Mouse (Mus musculus) limb, embryonic 12.5 days (tissue): ENCODE results near the gene Gga3. TPM values are rescaled to one million over a fixed set of nuclear protein-coding genes. Genes with fewer than 3 reads are reported as not detected.

Experiments
- ATAC-seq: fragments of 200-750 bp; cut with Nextera tagmentation; 2 replicates; pipeline ENCODE4 v1.8.0; 2017; ENCODE audit warnings: low read depth, moderate TSS enrichment; ENCODE audit not compliant: insufficient number of reproducible peaks, insufficient read depth, low FRiP score, low TSS enrichment
- H3K27ac ChIP-seq: fragments of 300-500 bp; sonication (generic); 2 replicates; pipeline ENCODE4 v1.5.1; 2016; ENCODE audit warnings: mild to moderate bottlenecking, moderate library complexity
- H3K27me3 ChIP-seq: fragments of 300-500 bp; sonication (generic); 2 replicates; pipeline ENCODE4 v1.6.1; 2016; ENCODE audit warnings: mild to moderate bottlenecking, moderate library complexity
- H3K36me3 ChIP-seq: fragments of 300-500 bp; sonication (generic); 2 replicates; pipeline ENCODE4 v1.6.1; 2016; ENCODE audit warnings: mild to moderate bottlenecking, moderate library complexity
- H3K4me1 ChIP-seq: fragments of 300-500 bp; sonication (generic); replicated peaks from 2 replicates; pipeline ENCODE4 v1.6.1; 2016
- H3K4me2 ChIP-seq: fragments of 300-500 bp; sonication (generic); 2 replicates; pipeline ENCODE4 v1.6.1; 2016; ENCODE audit warnings: mild to moderate bottlenecking, moderate library complexity
- H3K4me3 ChIP-seq: fragments of 300-500 bp; sonication (generic); replicated peaks from 2 replicates; pipeline ENCODE4 v1.5.1; 2016; ENCODE audit warnings: mild to moderate bottlenecking
- H3K9ac ChIP-seq: fragments of 300-500 bp; sonication (generic); replicated peaks from 2 replicates; pipeline ENCODE4 v1.6.1; 2016; ENCODE audit warnings: mild to moderate bottlenecking, moderate library complexity
- H3K9me3 ChIP-seq: fragments of 300-500 bp; sonication (generic); 2 replicates; pipeline ENCODE4 v1.6.1; 2016; ENCODE audit warnings: mild to moderate bottlenecking, moderate library complexity
- WGBS: fragments of 180-500 bp; shearing (Covaris S2); methylation state at CpG from one replicate; pipeline ENCODE4 v1.1.7; 2016; 5-methylcytosine and 5-hydroxymethylcytosine counted together
- polyA plus RNA-seq: library from polyadenylated mRNA; unstranded; fragments of >200 nt; fragmentation: Nextera tagmentation; extraction: Ambion mirVana; gene quantifications from 2 replicates; pipeline ENCODE4 v1.2.1, GENCODE M21; 2016

The Gga3 gene
- polyA plus RNA-seq, 1 experiment from 2014 or later, result 20.3 TPM

DNA sequence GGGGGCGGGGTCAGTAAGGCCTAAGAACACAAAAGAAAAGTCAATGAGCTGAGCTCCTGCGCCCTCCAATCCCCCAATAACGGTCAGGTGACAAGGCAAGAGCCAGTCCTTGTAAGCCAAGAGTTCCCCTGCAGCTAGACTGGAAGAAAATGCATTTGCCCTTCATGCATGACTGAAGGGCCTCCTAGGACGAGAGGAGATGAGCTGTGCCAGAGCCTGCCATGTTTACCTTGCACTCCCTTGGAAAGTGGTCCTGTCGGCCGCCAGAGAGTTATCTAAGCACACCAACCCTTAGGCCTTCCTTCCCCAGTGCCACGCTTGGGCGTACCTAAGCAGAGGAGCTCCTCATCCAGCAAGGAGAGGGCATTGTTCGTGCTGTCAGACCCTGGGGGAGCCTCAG lies 15.9 kb downstream of the Gga3 start:
- Histone ChIP-seq H3K27ac (no peak overlapping the region), H3K4me1 (no peaks in the 10 kb centered on the region), H3K9ac (no peak overlapping the region), H3K27me3 (no peaks in the 10 kb centered on the region), H3K9me3 (no peaks in the 10 kb centered on the region), H3K4me3 (no peak overlapping the region), H3K4me2 (no peak overlapping the region), H3K36me3 (peaks cover 97% of the 10 kb centered on the region)
- WGBS, result 91% methylated on average over 9 of the region's 9 CpGs
- ATAC-seq, result no peak

- Histone ChIP-seq H3K9me3 (no peaks in the 10 kb centered on the region), H3K36me3 (peaks cover 97% of the 10 kb centered on the region), H3K4me1 (no peaks in the 10 kb centered on the region), H3K4me3 (no peak overlapping the region), H3K27ac (no peak overlapping the region), H3K27me3 (no peaks in the 10 kb centered on the region), H3K9ac (no peak overlapping the region), H3K4me2 (no peak overlapping the region)
- 86% methylated on average over 9 of the region's 9 CpGs for WGBS
- no peak for ATAC-seq
These were observed 17.4 kb downstream of the Gga3 start for GRCm38 (mm10) chr11:115586403-115586802.

- 91% methylated on average over 7 of the region's 7 CpGs for whole genome bisulfite sequencing
- peaks cover 97% of the 10 kb centered on the region for H3K36me3 ChIP-seq
- H3K27me3 ChIP-seq, result no peaks in the 10 kb centered on the region
- no peaks in the 10 kb centered on the region for H3K9me3 ChIP-seq
- H3K27ac ChIP-seq, result no peak overlapping the region
- ATAC-seq, result no peak
- H3K4me3 ChIP-seq, result no peak overlapping the region
- H3K4me2 ChIP-seq, result no peak overlapping the region
- no peak overlapping the region for H3K9ac ChIP-seq
- H3K4me1 ChIP-seq, result no peaks in the 10 kb centered on the region
These were observed 18.2 kb downstream of the Gga3 start for GRCm38 (mm10) chr11:115585573-115586100.

DNA sequence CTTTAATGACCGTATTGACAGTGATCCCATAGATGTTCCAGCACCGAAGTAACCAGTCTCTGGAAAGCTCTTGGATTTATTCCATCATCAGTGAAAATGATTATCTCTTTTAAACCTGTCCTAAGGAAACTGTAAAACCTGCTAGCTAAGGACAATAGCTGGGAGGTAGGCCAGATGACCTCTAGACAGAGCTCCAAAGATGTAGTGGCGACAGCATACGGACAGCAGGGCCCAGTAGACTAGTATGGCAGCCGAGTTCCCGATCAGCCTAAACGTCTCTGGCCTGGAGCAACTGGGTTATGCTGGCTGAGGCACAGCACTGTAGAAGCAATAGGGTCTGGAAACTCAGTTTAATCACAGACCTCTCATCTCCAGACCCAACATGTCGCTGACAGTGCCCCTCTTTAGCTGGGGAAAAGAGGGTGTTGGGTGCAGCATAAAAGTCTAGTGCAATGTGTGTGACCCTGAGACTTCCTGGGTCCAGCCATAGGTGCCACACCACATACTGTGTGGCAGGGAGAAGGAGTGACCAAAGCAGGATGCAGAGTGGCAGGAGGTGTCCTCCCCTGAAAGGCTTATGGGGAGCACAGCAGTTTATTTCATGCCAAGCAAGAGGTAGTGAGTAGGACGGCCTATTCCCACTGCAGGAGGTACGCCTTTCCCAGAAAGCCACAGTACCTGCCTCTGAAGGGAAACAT lies 19.3 kb downstream of the Gga3 start:
- H3K4me2 ChIP-seq, result no peak overlapping the region
- WGBS, result 89% methylated on average over 10 of the region's 10 CpGs
- peaks cover 96% of the 10 kb centered on the region for H3K36me3 ChIP-seq

GRCm38 (mm10) chr11:115582913-115583606 lies 20.8 kb downstream of the Gga3 start:
- H3K27ac ChIP-seq, result no peak overlapping the region
- no peak overlapping the region for H3K4me2 ChIP-seq
- WGBS, result 86% methylated on average over 10 of the region's 10 CpGs
- no peaks in the 10 kb centered on the region for H3K4me1 ChIP-seq
- no peak for ATAC-seq
- H3K9ac ChIP-seq, result no peak overlapping the region
- H3K9me3 ChIP-seq, result no peaks in the 10 kb centered on the region
- no peak overlapping the region for H3K4me3 ChIP-seq
- H3K36me3 ChIP-seq, result peaks cover 99% of the 10 kb centered on the region
- H3K27me3 ChIP-seq, result no peaks in the 10 kb centered on the region

More for the DNA sequence above, 19.3 kb downstream of the Gga3 start:
- ATAC-seq, result no peak
- Histone ChIP-seq H3K27me3 (no peaks in the 10 kb centered on the region), H3K4me1 (no peaks in the 10 kb centered on the region), H3K4me3 (no peak overlapping the region), H3K9me3 (no peaks in the 10 kb centered on the region), H3K9ac (no peak overlapping the region), H3K27ac (no peak overlapping the region)

DNA sequence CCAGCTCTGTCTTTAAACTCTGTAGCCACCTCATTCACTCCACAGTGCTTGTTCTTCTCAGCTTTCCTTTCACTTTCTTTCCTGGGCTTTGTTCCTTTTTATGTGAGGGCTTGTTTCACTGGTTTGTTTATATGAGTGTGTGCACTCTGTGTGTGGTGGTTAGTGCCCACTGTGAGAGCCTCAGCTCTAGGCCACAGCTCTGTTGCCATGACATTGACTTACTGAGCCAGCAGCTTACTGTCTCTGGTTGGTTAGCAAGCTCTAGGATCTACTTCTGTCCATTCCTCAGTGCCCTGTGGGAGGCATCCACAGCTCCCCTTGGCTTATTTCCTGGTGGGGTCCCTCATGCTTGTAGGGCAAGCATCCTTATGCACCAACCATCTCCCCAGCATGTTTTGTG lies 24.8 kb downstream of the Gga3 start:
- Histone ChIP-seq H3K4me2 (no peak overlapping the region), H3K9me3 (no peaks in the 10 kb centered on the region), H3K27ac (no peak overlapping the region), H3K9ac (no peak overlapping the region), H3K36me3 (peaks cover 79% of the 10 kb centered on the region), H3K27me3 (no peaks in the 10 kb centered on the region), H3K4me1 (no peaks in the 10 kb centered on the region), H3K4me3 (no peak overlapping the region)
- no peak for ATAC-seq

GRCm38 (mm10) chr11:115564961-115565360 lies 38.9 kb downstream of the Gga3 start:
- Histone ChIP-seq H3K27ac (no peak overlapping the region), H3K9ac (peak overlapping the region; percentile 73), H3K36me3 (peaks cover 41% of the 10 kb centered on the region), H3K4me2 (peak overlapping the region; percentile 78), H3K9me3 (no peaks in the 10 kb centered on the region), H3K27me3 (no peaks in the 10 kb centered on the region), H3K4me3 (peak overlapping the region; percentile 72), H3K4me1 (peaks cover 13% of the 10 kb centered on the region)
- no peak for ATAC-seq
- WGBS, result 19% methylated on average over 7 of the region's 7 CpGs

GRCm38 (mm10) chr11:115564064-115564809 lies 39.6 kb downstream of the Gga3 start, which contains the start of gene Nup85:
Gene Nup85, plus strand, starts transcription at chr11:115564434.
- peak within 1 kb of the TSS; percentile 77 for H3K27ac ChIP-seq
- WGBS, result under 1% methylated on average over 42 of the region's 42 CpGs

DNA sequence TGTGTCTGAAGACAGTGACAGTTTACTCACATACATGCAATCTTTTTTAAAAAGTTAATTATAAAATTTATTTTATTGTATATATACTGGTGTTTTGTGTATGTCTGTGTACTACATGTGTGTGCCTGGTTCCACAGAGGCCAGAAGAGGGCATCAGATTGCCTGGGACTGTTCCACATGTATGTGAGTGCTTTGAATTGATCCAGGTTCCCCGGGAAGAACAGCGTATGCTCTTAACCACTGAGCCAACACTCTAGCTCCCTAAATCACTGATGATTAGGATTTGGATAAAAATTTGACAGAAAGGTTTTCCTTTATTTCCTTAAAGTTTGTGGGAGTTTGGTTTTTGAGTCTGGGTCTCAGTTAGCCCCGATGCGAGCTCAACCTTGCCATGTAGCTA lies 40.4 kb downstream of the Gga3 start:
- Histone ChIP-seq H3K9me3 (no peaks in the 10 kb centered on the region), H3K4me1 (peaks cover 13% of the 10 kb centered on the region), H3K27ac (peak overlapping the region; percentile 77), H3K4me2 (peak overlapping the region; percentile 78), H3K9ac (peak overlapping the region; percentile 73; the same call in 1 of the 2 replicates), H3K27me3 (no peaks in the 10 kb centered on the region), H3K36me3 (peaks cover 26% of the 10 kb centered on the region), H3K4me3 (peak overlapping the region; percentile 72)
- ATAC-seq, result no peak
- WGBS, result 46% methylated on average over 4 of the region's 4 CpGs

More at GRCm38 (mm10) chr11:115564064-115564809, 39.6 kb downstream of the Gga3 start, which contains the start of gene Nup85:
- H3K9ac ChIP-seq, result peak within 1 kb of the TSS; percentile 73
- peaks cover 13% of the 10 kb centered on the region for H3K4me1 ChIP-seq
- no peaks in the 10 kb centered on the region for H3K27me3 ChIP-seq
- peak within 1 kb of the TSS; percentile 78 for H3K4me2 ChIP-seq
- no peaks in the 10 kb centered on the region for H3K9me3 ChIP-seq
- peaks cover 34% of the 10 kb centered on the region for H3K36me3 ChIP-seq
- peak within 1 kb of the TSS; percentile 72 for H3K4me3 ChIP-seq
- peak; percentile 87 for ATAC-seq

DNA sequence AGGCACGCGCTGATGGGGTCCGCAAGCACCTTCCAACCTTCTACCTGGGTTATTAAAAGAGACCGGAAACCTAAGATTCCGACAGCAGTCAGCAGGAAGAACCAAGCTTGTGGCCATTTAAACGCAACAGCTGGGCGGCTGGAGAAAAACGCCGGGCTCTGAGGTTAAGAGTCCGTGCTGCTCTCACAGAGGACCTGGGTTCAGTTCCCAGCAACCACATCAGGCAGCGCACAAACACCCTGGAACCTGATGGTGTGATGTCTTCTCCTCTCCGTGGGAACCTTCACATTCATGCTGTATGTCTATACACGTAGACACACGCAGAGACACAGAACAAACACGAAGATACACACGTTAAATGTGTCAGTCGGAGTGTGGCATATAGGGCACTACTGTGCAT lies 48.1 kb downstream of the Gga3 start:
- no peak overlapping the region for H3K4me2 ChIP-seq
- no peaks in the 10 kb centered on the region for H3K27me3 ChIP-seq
- no peak for ATAC-seq
- WGBS, result 79% methylated on average over 17 of the region's 17 CpGs
- H3K9me3 ChIP-seq, result no peaks in the 10 kb centered on the region
- H3K4me1 ChIP-seq, result no peaks in the 10 kb centered on the region
- H3K4me3 ChIP-seq, result no peak overlapping the region
- H3K27ac ChIP-seq, result no peak overlapping the region
- no peaks in the 10 kb centered on the region for H3K36me3 ChIP-seq
- H3K9ac ChIP-seq, result no peak overlapping the region

DNA sequence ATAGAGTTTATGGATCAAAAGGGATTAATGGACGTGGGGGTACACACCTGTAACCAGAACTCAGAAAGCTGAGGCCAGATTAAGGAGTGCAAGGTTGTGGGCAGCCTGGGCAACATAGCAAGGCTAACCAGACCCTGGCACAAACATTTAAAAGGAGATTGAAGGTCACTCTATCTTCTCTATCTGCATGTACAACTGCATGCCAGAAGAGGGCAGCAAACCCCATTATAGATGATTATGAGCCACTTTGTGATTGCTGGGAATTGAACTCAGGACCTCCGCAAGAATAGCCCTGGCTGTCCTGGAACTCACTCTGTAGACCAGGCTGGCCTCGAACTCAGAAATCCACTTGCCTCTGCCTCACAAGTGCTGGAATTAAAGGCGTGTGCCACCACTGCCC lies 51.1 kb downstream of the Gga3 start:
- no peaks in the 10 kb centered on the region for H3K36me3 ChIP-seq
- WGBS, result 52% methylated on average over 4 of the region's 4 CpGs
- no peak overlapping the region for H3K4me2 ChIP-seq
- H3K9me3 ChIP-seq, result no peaks in the 10 kb centered on the region
- no peak overlapping the region for H3K4me3 ChIP-seq
- no peak for ATAC-seq
- H3K27ac ChIP-seq, result no peak overlapping the region
- H3K4me1 ChIP-seq, result no peaks in the 10 kb centered on the region
- H3K27me3 ChIP-seq, result no peaks in the 10 kb centered on the region
- no peak overlapping the region for H3K9ac ChIP-seq
